In genomic region chr9:87254903-87255695, GRCm38 (mm10) we compare ENCODE assay signal across 8 mouse cellular contexts. TPM values are rescaled to one million over a fixed set of nuclear protein-coding genes. Genes with fewer than 3 reads are reported as not detected.
DNase-seq lines count a peak whose midpoint lies in the region; ATAC-seq and TF ChIP-seq lines count a peak whose summit lies in the region.

TSS of gene Cep162 (minus strand) at chr9:87255536.

- H3K27me3 ChIP-seq in Patski: peaks cover 6% of the 10 kb centered on the region
- H3K27me3 ChIP-seq in hindbrain, embryonic 13.5 days: no peaks in the 10 kb centered on the region

- H3K9ac ChIP-seq in hindbrain, embryonic 13.5 days: peak within 1 kb of the TSS; percentile 78

- peak within 1 kb of the TSS; percentile 64 for H3K4me3 ChIP-seq in hindbrain, embryonic 13.5 days

- peaks cover 4% of the 10 kb centered on the region for H3K36me3 ChIP-seq in hindbrain, embryonic 13.5 days

- in situ Hi-C loops in Patski (cut with MboI; ENCODE audit: low pct_unique_long_range_greater_than_20kb): loop anchor here (5.0 to 25.0 kb wide), 2 partner anchors 228 to 1257 kb away; no protein-coding TSS in a partner anchor

- WGBS in hindbrain, embryonic 13.5 days: under 1% methylated on average over 41 of the region's 41 CpGs

- no peak for TF ChIP-seq CTCF in Patski (IDR thresholded peaks at IDR 0.05)

- CTCF ChIA-PET in Patski (lab: Charles Lee): interaction anchor here (1.1 to 3.6 kb wide), 6 partner anchors 10 to 972 kb away, joined by 3 to 17 read pairs (median 4); no protein-coding TSS in a partner anchor

- peak within 1 kb of the TSS; percentile 75 for H3K4me2 ChIP-seq in hindbrain, embryonic 13.5 days

- DNase-seq in Patski (ENCODE audit: low read depth, low spot score): no peak
- DNase-seq in cerebellum, postnatal 14 days: peak; percentile 89 to 92
- peak; percentile 85 for DNase-seq in frontal cortex, postnatal 14 days (ENCODE audit: low spot score in 2 of 2)
- DNase-seq in layer of hippocampus, postnatal 25 days (ENCODE audit: extremely low spot score in 1 of 2, low spot score in 1 of 2): peak; percentile 73 to 86
- DNase-seq in lung, postnatal 25 days (ENCODE audit: low spot score): peak; percentile 87
- DNase-seq in retina, embryonic 14.5 days (ENCODE audit: low spot score): peak; percentile 90
- peak; percentile 90 for DNase-seq in thymus, postnatal 4 days

- H3K4me1 ChIP-seq in hindbrain, embryonic 13.5 days (replicated peaks): peaks cover 5% of the 10 kb centered on the region

- H3K9me3 ChIP-seq in hindbrain, embryonic 13.5 days: peaks cover 5% of the 10 kb centered on the region; the same call in 1 of the 2 replicates

- ATAC-seq in Patski: peak; percentile 94
- peak; percentile 98 for ATAC-seq in hindbrain, embryonic 13.5 days (ENCODE audit: low FRiP score)

- POLR2A ChIA-PET in Patski (lab: Charles Lee): no interaction called here

- H3K27ac ChIP-seq in hindbrain, embryonic 13.5 days: peak within 1 kb of the TSS; percentile 93

RNA-seq across cellular contexts. Expression of gene Cep162, which starts in this region (rescaled TPM):
- 13.3 TPM for polyA plus RNA-seq in Patski (2021)
- 7.8 and 8.3 TPM in 2 replicates for polyA plus RNA-seq in hindbrain, embryonic 13.5 days (2015; fragmentation: Nextera tagmentation; extraction: Ambion mirVana)
- 10 to 100 TPM in 1 of 2 experiments, 1 to 10 TPM in 1; 7.6 to 11.4 TPM for total RNA-seq in layer of hippocampus, postnatal 25 days (2021)
